Mouse (Mus musculus) MEL (cell line): ENCODE measurements around the gene Mia. TPM values are rescaled to one million over a fixed set of nuclear protein-coding genes. Genes with fewer than 3 reads are reported as not detected.

Experiments used
- DNase-seq: peaks from one replicate; pipeline ENCODE4 v3.0.0; 2011; ENCODE audit warnings: low read depth, low spot score
- H3K27ac ChIP-seq: 2 replicates; pipeline ENCODE4 v1.5.1; 2012; ENCODE audit warnings: low read depth, mild to moderate bottlenecking, control low read depth, low read length, moderate library complexity; ENCODE audit not compliant: control insufficient read depth
- H3K27me3 ChIP-seq, 2 experiments: fragments of 150-350 bp in 1 of 2; sonication (generic) in 1 of 2; 2 replicates each; pipeline ENCODE4 v1.6.1; 2012; ENCODE audit warnings: low read length in 2 of 2, mild to moderate bottlenecking in 2 of 2, improper control_type of control experiment in 1 of 2, moderate library complexity in 1 of 2; ENCODE audit not compliant: insufficient read depth in 2 of 2, control insufficient read depth in 1 of 2
- H3K36me3 ChIP-seq, 2 experiments: 2 replicates each; pipeline ENCODE4 v1.6.1; 2012 to 2014; ENCODE audit warnings: low read length in 2 of 2, improper control_type of control experiment in 1 of 2, inconsistent platforms in 1 of 2, mild to moderate bottlenecking in 1 of 2; ENCODE audit not compliant: insufficient read depth in 2 of 2, control insufficient read depth in 1 of 2
- H3K4me1 ChIP-seq, 2 experiments: fragments of 150-350 bp in 1 of 2; sonication (generic) in 1 of 2; 2 replicates each; pipeline ENCODE4 v1.6.1; 2012; ENCODE audit warnings: low read length in 2 of 2, improper control_type of control experiment in 1 of 2, mild to moderate bottlenecking in 1 of 2; ENCODE audit not compliant: insufficient read depth in 2 of 2, control insufficient read depth in 1 of 2
- H3K4me3 ChIP-seq, 2 experiments: fragments of 150-350 bp in 1 of 2; sonication (generic) in 1 of 2; 2 replicates each; pipeline ENCODE4 v1.5.1; 2012; ENCODE audit warnings: low read depth in 2 of 2, low read length in 2 of 2, mild to moderate bottlenecking in 2 of 2, moderate library complexity in 2 of 2, control low read depth in 1 of 2, improper control_type of control experiment in 1 of 2; ENCODE audit not compliant: control insufficient read depth in 1 of 2, insufficient read depth in 1 of 2
- H3K79me2 ChIP-seq: 2 replicates; pipeline ENCODE4 v1.6.1; 2012; ENCODE audit warnings: mild to moderate bottlenecking, low read length, moderate library complexity; ENCODE audit not compliant: control insufficient read depth, poor library complexity, insufficient read depth
- H3K9ac ChIP-seq: 2 replicates; pipeline ENCODE4 v1.6.1; 2012; ENCODE audit warnings: low read depth, mild to moderate bottlenecking, control low read depth, low read length, moderate library complexity; ENCODE audit not compliant: control insufficient read depth, poor library complexity, severe bottlenecking
- H3K9me3 ChIP-seq: fragments of 150-350 bp; sonication (generic); replicated peaks from 2 replicates; pipeline ENCODE4 v1.6.1; 2012; ENCODE audit warnings: mild to moderate bottlenecking, low read length, improper control_type of control experiment, moderate library complexity; ENCODE audit not compliant: insufficient read depth
- CHD1 ChIP-seq: IDR thresholded peaks from 2 replicates; pipeline ENCODE4 v1.6.1; 2012; ENCODE audit warnings: low read depth, mild to moderate bottlenecking, inconsistent platforms, low read length, improper control_type of control experiment
- ELF1 ChIP-seq: IDR thresholded peaks from 2 replicates; pipeline ENCODE4 v1.6.1; 2014; ENCODE audit warnings: low read depth, mild to moderate bottlenecking, inconsistent platforms, low read length, improper control_type of control experiment, moderate library complexity
- EP300 ChIP-seq, 2 experiments: IDR thresholded peaks; 2 replicates each; pipeline ENCODE4 v1.6.1; 2011; ENCODE audit warnings: improper control_type of control experiment in 2 of 2, low read length in 2 of 2, low read depth in 1 of 2, mild to moderate bottlenecking in 1 of 2
- ETS1 ChIP-seq: IDR thresholded peaks from 2 replicates; pipeline ENCODE4 v1.6.1; 2012; ENCODE audit warnings: low read depth, mild to moderate bottlenecking, inconsistent platforms, low read length, improper control_type of control experiment, moderate library complexity
- GABPA ChIP-seq: IDR thresholded peaks from 2 replicates; pipeline ENCODE4 v1.6.1; 2012; ENCODE audit warnings: low read depth, mild to moderate bottlenecking, inconsistent platforms, low read length, improper control_type of control experiment, moderate library complexity
- GATA1 ChIP-seq: IDR thresholded peaks from 2 replicates; pipeline ENCODE4 v1.6.1; 2011; ENCODE audit warnings: low read depth, low read length, improper control_type of control experiment
- HCFC1 ChIP-seq: IDR thresholded peaks from 2 replicates; pipeline ENCODE4 v1.6.1; 2012; ENCODE audit warnings: low read depth, mild to moderate bottlenecking, inconsistent platforms, low read length, improper control_type of control experiment, moderate library complexity
- KAT2A ChIP-seq: conservative IDR thresholded peaks from 2 replicates; pipeline ENCODE4 v1.6.1; 2012; ENCODE audit warnings: low read depth, low read length, improper control_type of control experiment, inconsistent platforms
- MAX ChIP-seq: IDR thresholded peaks from 2 replicates; pipeline ENCODE4 v1.6.1; 2011; ENCODE audit warnings: low read length, improper control_type of control experiment
- MAZ ChIP-seq: IDR thresholded peaks from 2 replicates; pipeline ENCODE4 v1.6.1; 2012; ENCODE audit warnings: low read depth, mild to moderate bottlenecking, inconsistent platforms, low read length, improper control_type of control experiment
- MXI1 ChIP-seq: IDR thresholded peaks from 2 replicates; pipeline ENCODE4 v1.6.1; 2011; ENCODE audit warnings: mild to moderate bottlenecking, low read depth, low read length, improper control_type of control experiment
- MYC ChIP-seq: IDR thresholded peaks from 2 replicates; pipeline ENCODE4 v1.6.1; 2011; ENCODE audit warnings: low read depth, mild to moderate bottlenecking, low read length, improper control_type of control experiment, moderate library complexity
- NELFE ChIP-seq: IDR thresholded peaks from 2 replicates; pipeline ENCODE4 v1.6.1; 2011; ENCODE audit warnings: low read depth, low read length, improper control_type of control experiment
- NRF1 ChIP-seq: IDR thresholded peaks from 2 replicates; pipeline ENCODE4 v1.6.1; 2014; ENCODE audit warnings: low read depth, mild to moderate bottlenecking, inconsistent platforms, low read length, improper control_type of control experiment, moderate library complexity; ENCODE audit not compliant: poor library complexity, insufficient read depth, severe bottlenecking
- POLR2A ChIP-seq, 2 experiments: IDR thresholded peaks; 2 replicates each; pipeline ENCODE4 v1.6.1; 2011 to 2012; ENCODE audit warnings: low read length in 2 of 2, mild to moderate bottlenecking in 2 of 2, control low read depth in 1 of 2, improper control_type of control experiment in 1 of 2, low read depth in 1 of 2, moderate library complexity in 1 of 2; ENCODE audit not compliant: control insufficient read depth in 1 of 2, insufficient read depth in 1 of 2, poor library complexity in 1 of 2
- POLR2AphosphoS2 ChIP-seq: IDR thresholded peaks from 2 replicates; pipeline ENCODE4 v1.6.1; 2011; ENCODE audit warnings: low read length, improper control_type of control experiment
- RAD21 ChIP-seq: IDR thresholded peaks from 2 replicates; pipeline ENCODE4 v1.6.1; 2011; ENCODE audit warnings: mild to moderate bottlenecking, low read depth, low read length, improper control_type of control experiment
- SIN3A ChIP-seq: IDR thresholded peaks from 2 replicates; pipeline ENCODE4 v1.6.1; 2012; ENCODE audit warnings: low read length, improper control_type of control experiment, inconsistent platforms
- SMC3 ChIP-seq: IDR thresholded peaks from 2 replicates; pipeline ENCODE4 v1.6.1; 2011; ENCODE audit warnings: low read depth, low read length, improper control_type of control experiment
- TBP ChIP-seq: IDR thresholded peaks from 2 replicates; pipeline ENCODE4 v1.8.0; 2011; ENCODE audit warnings: low read depth, low read length, improper control_type of control experiment
- TCF12 ChIP-seq: IDR thresholded peaks from 2 replicates; pipeline ENCODE4 v1.6.1; 2014; ENCODE audit warnings: low read depth, mild to moderate bottlenecking, inconsistent platforms, low read length, improper control_type of control experiment, moderate library complexity
- UBTF ChIP-seq: IDR thresholded peaks from 2 replicates; pipeline ENCODE4 v1.6.1; 2012; ENCODE audit warnings: low read depth, mild to moderate bottlenecking, inconsistent platforms, low read length, improper control_type of control experiment, moderate library complexity, borderline replicate concordance; ENCODE audit not compliant: insufficient read depth
- ZC3H11A ChIP-seq: IDR thresholded peaks from 2 replicates; pipeline ENCODE4 v1.6.1; 2012; ENCODE audit warnings: low read depth, mild to moderate bottlenecking, inconsistent platforms, low read length, improper control_type of control experiment
- ZKSCAN1 ChIP-seq: IDR thresholded peaks from 2 replicates; pipeline ENCODE4 v1.6.1; 2012; ENCODE audit warnings: low read depth, mild to moderate bottlenecking, inconsistent platforms, low read length, improper control_type of control experiment, moderate library complexity
- ZMIZ1 ChIP-seq: IDR thresholded peaks from 2 replicates; pipeline ENCODE4 v1.6.1; 2012; ENCODE audit warnings: low read depth, mild to moderate bottlenecking, inconsistent platforms, low read length, improper control_type of control experiment, moderate library complexity
- polyA plus RNA-seq, 2 experiments: library from polyadenylated mRNA; stranded (reverse) in 1 of 2; unstranded in 1 of 2; fragments of >175 nt in 1 of 2; fragments of >200 nt in 1 of 2; gene quantifications; 2 replicates each; pipeline versions ENCODE4 v1.2.1 to v1.2.4; 2012; ENCODE audit warnings: low replicate concordance in 2 of 2, low read depth in 1 of 2; ENCODE audit not compliant: insufficient read length in 2 of 2, insufficient read depth in 1 of 2, missing spikeins in 1 of 2
- total RNA-seq: library from RNA; depleted of rRNA; stranded (reverse); fragments of 300-350 nt; gene quantifications from 2 replicates; pipeline ENCODE4 v1.2.3, GENCODE M21; 2012

Mia gene
- total and polyA plus RNA-seq, 3 experiments: 2.1 to 2.8 TPM; not detected in 1

DNA sequence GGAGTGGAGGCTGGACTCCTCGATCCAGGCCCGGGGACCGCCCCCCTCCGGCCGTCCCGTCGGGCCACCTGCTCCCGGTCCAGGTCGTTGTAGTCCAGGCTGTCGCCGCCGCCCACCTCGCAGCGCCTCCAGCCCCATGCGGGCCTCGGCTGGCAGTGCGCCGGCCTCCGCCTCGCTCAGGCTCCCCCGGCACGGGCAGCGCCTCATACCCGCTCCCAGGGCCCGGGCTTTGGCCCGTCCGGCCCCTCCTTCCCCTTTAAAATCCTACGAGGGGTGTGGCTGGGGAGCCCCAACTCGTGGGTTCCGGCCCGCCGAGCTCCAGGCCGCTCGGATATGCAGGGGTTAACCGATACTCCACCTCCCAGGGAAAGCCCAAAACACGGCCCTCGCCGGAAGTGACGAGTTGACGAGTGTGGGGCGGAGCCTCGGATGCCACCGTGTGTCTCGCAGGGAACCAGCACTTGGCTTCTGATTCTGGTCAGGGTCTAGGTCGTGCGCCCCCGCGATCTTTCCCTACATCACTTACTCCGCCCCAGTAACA, 47.4 kb upstream of the Mia start, which contains the start of gene Itpkc:
TSS of gene Itpkc (minus strand) at position 381 of the 541 bp plus-strand sequence.
- TF ChIP-seq NELFE (peak; percentile 92), MXI1 (peak; percentile 93), POLR2AphosphoS2 (peak; percentile 90), MAX (peak; percentile 73), ZKSCAN1 (no peak), NRF1 (no peak), ELF1 (peak; percentile 70), GATA1 (no peak), SMC3 (no peak), POLR2A (IDR thresholded peaks at IDR 0.05; ENCODE audit: control insufficient read depth in 1 of 2, insufficient read depth in 1 of 2, low read depth in 1 of 2, low read length in 2 of 2, poor library complexity in 1 of 2) (peak; percentile 83 to 97), UBTF (0 out of 2 replicates have a peak, but pooled peaks have one; percentile 56), SIN3A (peak; percentile 98), HCFC1 (peak; percentile 85), TBP (no peak), ETS1 (peak; percentile 81), KAT2A (0 out of 2 replicates have a peak, but pooled peaks have one; percentile 27), ZMIZ1 (peak; percentile 84), MAZ (peak; percentile 90), RAD21 (no peak), CHD1 (no peak), EP300 (IDR thresholded peaks at IDR 0.05; ENCODE audit: low read depth in 1 of 2, low read length in 2 of 2) (no peak), ZC3H11A (no peak), GABPA (no peak), MYC (0 out of 2 replicates have a peak, but pooled peaks have one; percentile 4), TCF12 (peak; percentile 71)
- Histone ChIP-seq H3K79me2 (peaks cover 8% of the 10 kb centered on the region), H3K27me3 (no peaks in the 10 kb centered on the region), H3K27ac (peak within 1 kb of the TSS; percentile 60), H3K9me3 (no peaks in the 10 kb centered on the region), H3K4me1 (peaks cover 6 to 17% of the 10 kb centered on the region in 2 experiments; a peak in 3 of 4 replicates), H3K4me3 (peak within 1 kb of the TSS; percentile 75 to 96), H3K9ac (peak within 1 kb of the TSS; percentile 76), H3K36me3 (peaks cover 0 to 5% of the 10 kb centered on the region in 2 experiments; a peak in 1 of 4 replicates)
- DNase-seq: peak; percentile 96
